Mouse (Mus musculus): ENCODE measurements around the gene Ddx51.

The Ddx51 gene

DNA sequence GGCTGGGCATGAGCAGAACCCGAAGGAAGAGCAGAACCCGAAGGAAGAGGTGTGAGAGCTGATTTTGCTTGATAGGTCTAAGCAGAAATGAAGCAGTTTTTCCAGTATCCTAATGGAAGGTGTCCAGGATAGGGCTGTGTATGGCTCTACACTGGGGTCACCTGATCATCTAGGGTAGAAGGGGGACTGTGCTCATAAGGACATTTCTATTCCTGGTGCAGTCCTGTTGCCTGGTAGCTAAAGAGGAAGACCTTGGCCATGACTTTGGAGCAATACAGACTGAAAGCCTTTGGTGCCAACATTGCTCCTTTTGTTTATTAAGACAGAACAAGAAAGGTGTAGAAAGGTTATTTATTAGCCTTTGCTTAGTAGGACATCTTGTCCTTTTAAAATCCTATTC lies 10.8 kb downstream of the Ddx51 start:
- no peak for DNase-seq

- DNase-seq = no peak
These were observed 11.6 kb downstream of the Ddx51 start for GRCm38 (mm10) chr5:110664750-110665269.

DNA sequence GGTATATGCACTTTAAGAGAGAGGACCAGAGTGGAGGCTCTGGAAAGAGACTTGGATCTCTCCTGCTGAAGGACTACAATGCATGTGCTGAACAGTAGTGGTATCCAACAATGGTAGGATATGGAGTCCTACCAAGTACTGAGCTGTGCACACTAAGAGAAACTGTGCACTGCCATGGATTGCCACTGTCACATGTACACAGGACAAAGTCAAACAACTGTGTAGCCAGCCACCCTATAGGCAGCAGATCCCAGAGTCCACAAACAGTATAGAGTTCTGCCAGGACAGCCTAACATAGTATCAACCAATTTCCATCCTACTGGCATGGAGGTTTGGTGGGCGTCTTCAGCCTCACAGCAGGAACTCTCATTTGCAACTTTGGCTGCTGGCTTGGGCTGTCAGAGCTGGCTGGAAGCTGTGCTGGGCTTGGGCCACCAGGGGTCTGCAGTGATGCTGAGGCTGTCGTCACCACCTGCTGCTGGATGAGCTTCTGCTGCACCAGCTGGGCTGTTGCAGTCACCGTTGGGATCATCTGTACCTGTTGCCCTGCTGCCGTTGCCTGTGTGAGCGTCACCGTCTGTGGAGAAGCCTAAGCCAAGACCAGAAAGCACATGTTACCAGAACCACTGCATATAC lies 12.4 kb downstream of the Ddx51 start:
- DNase-seq = no peak

DNA sequence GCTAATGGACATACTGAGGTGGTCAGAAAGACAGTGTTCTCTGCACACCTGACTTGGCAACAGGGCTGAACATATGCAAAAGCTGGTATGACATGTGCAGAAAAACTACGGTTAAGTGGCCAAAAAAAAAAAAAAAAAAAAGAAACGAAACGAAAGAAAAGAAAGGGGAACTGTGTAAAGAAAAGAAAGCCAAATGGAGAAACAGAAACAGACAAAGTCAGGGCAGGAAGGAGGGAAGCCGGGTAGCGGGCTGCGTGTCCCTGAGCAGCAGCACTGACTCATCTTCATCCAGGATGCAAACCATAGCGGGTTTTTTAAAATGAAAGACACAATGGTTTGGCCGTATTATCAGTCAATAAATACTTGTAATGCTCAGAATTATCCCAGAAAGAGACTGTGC lies 28.8 kb downstream of the Ddx51 start:
- DNase-seq = no peak

GRCm38 (mm10) chr5:110698617-110699016 lies 45.4 kb downstream of the Ddx51 start:
- no peak for DNase-seq

DNA sequence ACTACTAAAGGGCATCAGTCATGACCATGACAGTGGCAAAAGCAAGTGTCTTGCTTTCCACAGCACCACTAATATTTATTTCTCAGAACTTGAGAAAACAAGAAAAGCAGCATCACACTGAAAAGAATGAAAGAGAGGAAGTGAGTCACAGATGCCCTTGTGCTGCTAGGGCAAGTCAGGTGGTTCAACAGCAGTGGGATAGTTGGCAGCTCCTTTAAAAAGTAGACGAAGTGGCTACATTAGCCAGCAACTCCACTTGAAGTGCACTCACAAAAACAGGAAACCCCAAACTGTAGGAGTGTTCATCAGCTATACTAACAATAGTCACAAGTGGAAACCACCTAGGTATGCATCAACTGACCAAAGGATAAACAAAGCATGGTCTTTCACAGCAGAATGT lies 50.8 kb downstream of the Ddx51 start:
- no peak for DNase-seq

GRCm38 (mm10) chr5:110709256-110709655 lies 56.0 kb downstream of the Ddx51 start:
- no peak for DNase-seq
